Mouse (Mus musculus) bone marrow, adult 2 months (tissue): ENCODE results near the gene Mrpl37.

Experiments used
- CTCF ChIP-seq: fragments of 200-500 bp; IDR thresholded peaks from 2 replicates; pipeline ENCODE4 v1.5.1; 2011; ENCODE audit warnings: low read length, control low read depth; ENCODE audit not compliant: control insufficient read depth, insufficient read depth
- POLR2A ChIP-seq: fragments of 200-500 bp; IDR thresholded peaks from 2 replicates; pipeline ENCODE4 v1.6.1; 2011; ENCODE audit warnings: low read depth, mild to moderate bottlenecking, control low read depth, low read length, borderline replicate concordance; ENCODE audit not compliant: control insufficient read depth

DNA sequence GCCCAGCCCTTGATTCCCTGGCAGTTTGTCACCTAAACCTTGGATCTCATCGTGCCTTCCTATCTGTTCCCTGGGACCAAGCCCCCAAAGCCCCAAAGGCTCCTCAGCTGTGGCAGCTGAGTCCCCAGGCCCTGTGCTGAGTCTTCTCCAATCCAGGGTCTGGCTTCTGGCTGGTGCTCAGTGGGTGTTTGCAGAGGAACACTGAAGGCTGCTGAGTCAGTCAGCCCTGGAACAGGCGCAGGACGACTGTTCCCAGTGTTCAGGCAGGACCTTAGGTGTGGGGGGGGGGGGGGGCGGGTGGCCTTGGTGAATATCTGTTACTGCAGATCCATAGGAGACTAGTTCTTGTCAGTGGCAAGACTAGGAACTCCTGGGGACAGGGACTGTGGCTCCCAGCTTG lies 14.8 kb downstream of the Mrpl37 start:
- TF ChIP-seq CTCF, result no peak
- TF ChIP-seq POLR2A, result no peak
